Mouse (Mus musculus) liver, embryonic 15.5 days (tissue): ENCODE measurements around the gene Ddx20. TPM values are rescaled to one million over a fixed set of nuclear protein-coding genes. Genes with fewer than 3 reads are reported as not detected.

Experiments
- ATAC-seq: fragments of 200-750 bp; cut with Nextera tagmentation; 2 replicates; pipeline ENCODE4 v1.8.0; 2017; ENCODE audit warnings: moderate number of reproducible peaks, mild to moderate bottlenecking, moderate library complexity; ENCODE audit not compliant: insufficient read depth
- H3K27ac ChIP-seq: fragments of 300-500 bp; sonication (generic); replicated peaks from 2 replicates; pipeline ENCODE4 v1.5.1; 2015; ENCODE audit warnings: mild to moderate bottlenecking, inconsistent platforms
- H3K27me3 ChIP-seq: fragments of 300-500 bp; sonication (generic); 2 replicates; pipeline ENCODE4 v1.6.1; 2015; ENCODE audit warnings: mild to moderate bottlenecking, inconsistent platforms
- H3K36me3 ChIP-seq: fragments of 300-500 bp; sonication (generic); replicated peaks from 2 replicates; pipeline ENCODE4 v1.6.1; 2015; ENCODE audit warnings: moderate library complexity, mild to moderate bottlenecking, inconsistent platforms
- H3K4me1 ChIP-seq: fragments of 300-500 bp; sonication (generic); replicated peaks from 2 replicates; pipeline ENCODE4 v1.6.1; 2015; ENCODE audit warnings: inconsistent platforms
- H3K4me2 ChIP-seq: fragments of 300-500 bp; sonication (generic); 2 replicates; pipeline ENCODE4 v1.6.1; 2015; ENCODE audit warnings: moderate library complexity, mild to moderate bottlenecking, inconsistent platforms
- H3K4me3 ChIP-seq: fragments of 300-500 bp; sonication (generic); replicated peaks from 2 replicates; pipeline ENCODE4 v1.5.1; 2015; ENCODE audit warnings: mild to moderate bottlenecking, inconsistent platforms
- H3K9ac ChIP-seq: fragments of 300-500 bp; sonication (generic); 2 replicates; pipeline ENCODE4 v1.6.1; 2015; ENCODE audit warnings: moderate library complexity, mild to moderate bottlenecking, inconsistent platforms
- H3K9me3 ChIP-seq: fragments of 300-500 bp; sonication (generic); replicated peaks from 2 replicates; pipeline ENCODE4 v1.6.1; 2016; ENCODE audit warnings: inconsistent platforms
- WGBS: fragments of 180-500 bp; shearing (Covaris S2); methylation state at CpG from one replicate; pipeline ENCODE4 v1.1.7; 2015; ENCODE audit warnings: mixed read lengths; ENCODE audit not compliant: insufficient replicate concordance; 5-methylcytosine and 5-hydroxymethylcytosine counted together
- polyA plus RNA-seq: library from polyadenylated mRNA; unstranded; fragments of >200 nt; fragmentation: Nextera tagmentation; extraction: Ambion mirVana; gene quantifications from 2 replicates; pipeline ENCODE4 v1.2.1, GENCODE M21; 2015

The Ddx20 gene
- polyA plus RNA-seq, 1 experiment from 2014 or later, result 19.0 TPM

DNA sequence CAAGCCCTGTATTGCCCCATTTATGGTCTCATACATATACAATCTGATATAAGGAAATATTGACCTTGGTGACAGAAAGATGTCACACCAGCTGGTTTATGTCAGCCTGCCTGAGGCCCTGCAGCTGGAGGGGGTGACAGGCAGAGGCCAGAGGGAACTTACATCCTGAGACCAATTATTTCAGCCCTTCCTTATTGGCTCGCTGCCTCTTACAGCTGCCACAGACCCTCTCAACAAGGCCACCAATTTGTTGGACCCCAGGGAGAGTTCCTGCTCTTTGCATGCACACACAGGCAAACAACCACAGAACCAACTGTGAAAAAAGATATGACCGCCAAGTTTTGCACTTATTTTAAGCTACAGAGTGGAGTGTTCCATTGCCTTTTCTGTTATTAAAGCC lies 55.1 kb downstream of the Ddx20 start:
- 32% methylated on average over 2 of the region's 2 CpGs for WGBS

More for the DNA sequence above, 55.1 kb downstream of the Ddx20 start:
- H3K27me3 ChIP-seq, result no peaks in the 10 kb centered on the region
- no peak for ATAC-seq
- no peaks in the 10 kb centered on the region for H3K36me3 ChIP-seq
- no peak overlapping the region for H3K27ac ChIP-seq
- no peak overlapping the region for H3K9ac ChIP-seq
- no peaks in the 10 kb centered on the region for H3K4me1 ChIP-seq
- no peaks in the 10 kb centered on the region for H3K9me3 ChIP-seq
- H3K4me2 ChIP-seq, result no peak overlapping the region
- no peak overlapping the region for H3K4me3 ChIP-seq

Other genes with a start within 250 kb of the Ddx20 start
- gene Kcnd3, start 235.2 kb downstream of the Ddx20 start, polyA plus RNA-seq, result 0.03 and 0.05 TPM in 2 replicates
- gene Inka2, start 17.0 kb upstream of the Ddx20 start, polyA plus RNA-seq, result 0.26 and 0.32 TPM in 2 replicates
- 87.8 and 106 TPM in 2 replicates for gene Rap1a, start 113.8 kb upstream of the Ddx20 start, polyA plus RNA-seq
- 0.64 and 0.82 TPM in 2 replicates for gene Adora3, start 183.3 kb upstream of the Ddx20 start, polyA plus RNA-seq
- gene Tmigd3, start 183.3 kb upstream of the Ddx20 start, polyA plus RNA-seq, result 0.24 TPM in 1 of 2 replicates, not detected in the other
- gene I830077J02Rik, start 245.1 kb upstream of the Ddx20 start, polyA plus RNA-seq, result 3.2 and 3.5 TPM in 2 replicates